Mouse (Mus musculus) megakaryocyte, embryonic 14.5 days (primary cell): ENCODE results near the gene Mob3b.

ENCODE experiments used
- FLI1 ChIP-seq: IDR thresholded peaks from 2 replicates; pipeline ENCODE4 v1.6.1; 2012; ENCODE audit warnings: low read length, inconsistent platforms, mixed read lengths
- GATA1 ChIP-seq: IDR thresholded peaks from 3 replicates; pipeline ENCODE4 v1.6.1; 2012; ENCODE audit warnings: mixed read lengths, low read length, inconsistent platforms, borderline replicate concordance

DNA sequence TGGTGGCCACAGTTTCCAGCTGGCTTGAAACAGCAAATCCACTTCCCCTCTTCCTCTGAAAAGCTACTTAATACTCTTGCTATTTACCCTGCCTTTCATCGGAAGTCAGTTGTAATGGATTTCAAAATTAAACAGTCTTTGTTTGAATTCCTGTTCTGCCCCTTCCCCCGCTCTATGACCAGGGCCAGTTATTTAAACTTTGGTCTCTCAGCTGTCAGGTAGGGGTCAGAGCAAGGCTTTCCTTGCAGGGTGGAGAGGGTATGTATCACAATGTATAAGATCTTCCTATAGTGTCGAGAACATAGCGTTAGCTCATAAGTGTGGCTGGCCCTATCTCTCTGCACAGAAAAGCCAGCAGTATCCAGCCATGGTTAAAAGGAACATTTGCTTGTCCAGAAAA lies 170.6 kb downstream of the Mob3b start:
- no peak for TF ChIP-seq GATA1
- TF ChIP-seq FLI1, result no peak
